Mouse (Mus musculus): Measurements from ENCODE around the gene Zbtb17. TPM values are rescaled to one million over a fixed set of nuclear protein-coding genes. Genes with fewer than 3 reads are reported as not detected.

Gene Zbtb17
- polyA plus RNA-seq (2014; fragmentation: Illumina TruSeq; extraction: RNeasy Lipid Tissue Mini Kit (QIAGEN cat#74804); ENCODE audit: low read depth, low replicate concordance), result 0.37 TPM

DNA sequence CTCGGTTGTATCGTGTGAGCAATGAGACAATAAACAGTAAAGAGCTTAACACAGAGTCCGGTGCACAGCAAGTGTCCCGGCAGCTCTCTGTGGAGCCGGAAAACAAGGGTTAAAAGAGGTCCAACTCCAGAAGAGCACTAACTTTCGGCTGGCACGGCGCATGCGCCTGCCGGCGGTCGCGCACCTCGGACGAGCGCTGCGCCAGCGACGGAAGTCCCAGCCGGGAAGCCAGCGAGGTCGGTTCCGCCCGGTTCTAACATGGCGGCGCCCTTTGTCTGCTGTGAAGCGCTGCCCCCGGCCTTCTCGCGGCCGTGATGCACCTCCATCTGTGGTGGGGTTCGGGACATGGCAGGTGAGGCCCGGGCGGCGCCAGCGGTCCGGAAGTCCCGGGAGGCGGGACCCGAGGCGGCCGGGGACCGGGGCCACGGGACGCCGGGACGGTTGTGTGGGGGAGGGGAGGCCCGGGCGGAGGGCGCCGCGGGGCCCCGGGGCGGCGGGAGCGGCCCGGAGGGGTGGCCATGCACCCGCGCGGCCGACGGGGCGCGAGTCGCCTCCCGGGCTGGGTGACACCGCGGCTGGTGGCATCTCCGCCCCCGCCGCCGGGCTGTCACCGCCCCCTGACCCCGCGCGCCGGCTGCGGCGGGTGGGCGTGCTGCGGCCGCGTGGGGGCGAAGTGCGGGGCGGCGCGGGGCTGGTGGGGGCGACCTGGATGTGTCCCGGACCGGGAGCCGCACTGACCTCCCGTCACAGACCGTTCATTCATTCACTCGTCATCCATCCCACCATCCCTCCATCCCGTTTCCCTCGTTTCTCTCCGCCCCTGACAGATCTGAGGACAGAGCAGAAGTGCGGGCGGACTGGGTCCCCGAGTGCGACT, at the start of gene Zbtb17:
Gene Zbtb17, plus strand, starts transcription at position 204 of the 877 bp plus-strand sequence.

DNA sequence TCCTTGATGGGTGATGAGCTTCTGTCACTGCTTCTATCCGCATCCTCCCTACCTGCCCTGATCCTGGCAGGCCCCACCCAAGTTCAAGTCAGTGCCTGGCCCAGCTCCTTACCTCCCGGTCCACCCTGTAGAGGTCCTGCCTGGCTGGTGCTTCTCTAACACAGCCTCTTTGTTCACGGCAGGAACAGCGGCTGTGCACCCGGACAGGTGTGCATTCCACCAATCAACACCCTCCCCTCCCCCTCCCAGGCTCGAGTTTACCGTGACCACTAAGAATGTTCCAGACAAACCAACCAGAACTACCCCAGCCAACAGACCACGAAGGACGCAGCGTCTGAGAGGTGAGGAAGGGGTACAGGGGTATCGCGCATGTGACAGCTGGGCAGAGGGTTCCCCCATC, 45.9 kb upstream of the Zbtb17 start, which contains the start of gene Clcnka:
Gene Clcnka, minus strand, starts transcription at position 180 of the 400 bp plus-strand sequence.

DNA sequence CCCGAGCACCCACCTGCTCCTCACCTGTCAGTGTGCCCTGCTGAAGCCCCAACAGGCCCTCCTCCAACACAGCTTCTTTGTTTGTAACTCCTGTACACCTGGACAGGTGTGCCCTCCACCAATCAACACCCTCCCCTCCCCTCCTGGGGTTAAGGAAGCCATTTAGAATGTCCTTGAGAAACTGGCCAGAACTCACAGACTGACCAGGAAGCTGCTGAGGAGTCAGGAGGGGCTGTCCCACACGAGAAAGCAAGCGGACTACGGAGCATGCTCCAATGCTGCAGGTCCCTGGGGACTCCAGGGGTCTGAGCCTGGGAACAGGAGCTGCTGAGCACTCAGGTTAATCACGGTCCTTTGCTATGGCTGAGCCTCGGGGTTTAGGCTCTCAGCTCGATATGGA, 28.5 kb upstream of the Zbtb17 start, which contains the start of gene Clcnkb:
Gene Clcnkb, minus strand, starts transcription at position 91 of the 400 bp plus-strand sequence.

DNA sequence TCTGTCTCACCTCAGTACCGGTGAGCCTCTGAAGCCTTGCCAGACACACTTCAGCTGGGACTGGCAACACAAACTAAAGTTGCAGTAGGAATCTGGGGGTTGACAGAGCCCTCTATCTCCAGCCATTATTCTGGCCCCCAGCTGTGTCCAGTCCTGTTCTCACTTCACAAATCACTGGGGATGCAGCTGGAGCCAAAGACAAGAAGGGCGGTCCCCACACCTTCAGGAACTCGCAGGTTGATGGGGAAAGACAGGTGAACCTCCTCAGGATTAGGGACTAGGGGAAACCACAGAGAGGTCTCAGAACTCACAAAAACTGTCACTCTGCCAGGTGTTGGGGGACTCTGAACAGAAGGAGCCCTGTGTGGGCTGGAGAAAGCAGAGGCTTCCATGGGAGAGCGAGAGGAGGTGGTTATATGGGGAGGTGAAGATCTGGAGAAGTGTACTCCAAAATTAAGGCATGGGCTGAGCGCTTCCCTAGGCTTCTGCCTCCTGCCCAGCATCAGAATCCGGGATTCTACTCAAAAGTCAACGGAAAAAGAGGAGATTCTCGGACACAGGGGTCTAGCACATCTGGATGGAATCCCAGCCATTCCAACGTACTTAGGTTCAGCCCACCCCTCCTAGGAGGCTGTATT, 24.1 kb upstream of the Zbtb17 start, which contains the start of gene Hspb7:
Gene Hspb7, plus strand, starts transcription at position 588 of the 638 bp plus-strand sequence.

DNA sequence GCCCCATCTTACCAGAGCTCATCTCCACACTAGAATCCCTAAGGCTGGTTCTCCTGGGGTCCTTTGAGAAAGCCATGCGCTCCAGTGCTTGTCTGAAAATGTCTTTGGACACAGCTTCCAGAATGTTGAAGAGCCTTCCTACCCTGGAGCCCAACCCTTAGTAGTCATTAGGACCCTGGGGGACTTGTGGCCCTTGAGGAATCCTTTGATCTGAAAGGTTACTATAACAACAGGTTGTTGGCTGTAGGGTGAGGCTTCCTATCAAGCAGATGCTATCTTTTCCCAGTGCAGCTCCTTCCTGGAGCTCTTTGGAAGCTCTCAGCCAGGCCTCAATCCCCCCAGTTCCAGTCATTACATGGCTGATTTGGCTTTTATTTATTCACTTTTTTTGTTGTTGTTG, 8.5 kb upstream of the Zbtb17 start, which contains the start of gene Srarp:
Gene Srarp, minus strand, starts transcription at position 132 of the 400 bp plus-strand sequence.

Other genes with a start within 250 kb of the Zbtb17 start
- not detected for gene Rsg1, start 230.7 kb upstream of the Zbtb17 start, polyA plus RNA-seq (2014; fragmentation: Illumina TruSeq; extraction: RNeasy Lipid Tissue Mini Kit (QIAGEN cat#74804); ENCODE audit: low read depth, low replicate concordance)
- gene Arhgef19, start 205.2 kb upstream of the Zbtb17 start, polyA plus RNA-seq (2014; fragmentation: Illumina TruSeq; extraction: RNeasy Lipid Tissue Mini Kit (QIAGEN cat#74804); ENCODE audit: low read depth, low replicate concordance), result 4.2 TPM
- gene Epha2, start 143.4 kb upstream of the Zbtb17 start, polyA plus RNA-seq (2014; fragmentation: Illumina TruSeq; extraction: RNeasy Lipid Tissue Mini Kit (QIAGEN cat#74804); ENCODE audit: low read depth, low replicate concordance), result 0.74 TPM
- gene Fam131c, start 76.4 kb upstream of the Zbtb17 start, polyA plus RNA-seq (2014; fragmentation: Illumina TruSeq; extraction: RNeasy Lipid Tissue Mini Kit (QIAGEN cat#74804); ENCODE audit: low read depth, low replicate concordance), result not detected
- not detected for gene Clcnka, start 45.9 kb upstream of the Zbtb17 start, polyA plus RNA-seq (2014; fragmentation: Illumina TruSeq; extraction: RNeasy Lipid Tissue Mini Kit (QIAGEN cat#74804); ENCODE audit: low read depth, low replicate concordance)
- not detected for gene Clcnkb, start 28.6 kb upstream of the Zbtb17 start, polyA plus RNA-seq (2014; fragmentation: Illumina TruSeq; extraction: RNeasy Lipid Tissue Mini Kit (QIAGEN cat#74804); ENCODE audit: low read depth, low replicate concordance)
- gene Hspb7, start 23.9 kb upstream of the Zbtb17 start, polyA plus RNA-seq (2014; fragmentation: Illumina TruSeq; extraction: RNeasy Lipid Tissue Mini Kit (QIAGEN cat#74804); ENCODE audit: low read depth, low replicate concordance), result not detected
- not detected for gene Srarp, start 8.5 kb upstream of the Zbtb17 start, polyA plus RNA-seq (2014; fragmentation: Illumina TruSeq; extraction: RNeasy Lipid Tissue Mini Kit (QIAGEN cat#74804); ENCODE audit: low read depth, low replicate concordance)
- gene Spen, start 93.9 kb downstream of the Zbtb17 start, polyA plus RNA-seq (2014; fragmentation: Illumina TruSeq; extraction: RNeasy Lipid Tissue Mini Kit (QIAGEN cat#74804); ENCODE audit: low read depth, low replicate concordance), result 1.6 TPM
- gene Fblim1, start 161.4 kb downstream of the Zbtb17 start, polyA plus RNA-seq (2014; fragmentation: Illumina TruSeq; extraction: RNeasy Lipid Tissue Mini Kit (QIAGEN cat#74804); ENCODE audit: low read depth, low replicate concordance), result 0.48 TPM
- gene Tmem82, start 174.0 kb downstream of the Zbtb17 start, polyA plus RNA-seq (2014; fragmentation: Illumina TruSeq; extraction: RNeasy Lipid Tissue Mini Kit (QIAGEN cat#74804); ENCODE audit: low read depth, low replicate concordance), result 1.1 TPM
- gene Slc25a34, start 179.2 kb downstream of the Zbtb17 start, polyA plus RNA-seq (2014; fragmentation: Illumina TruSeq; extraction: RNeasy Lipid Tissue Mini Kit (QIAGEN cat#74804); ENCODE audit: low read depth, low replicate concordance), result 0.42 TPM
- 0.69 TPM for gene Plekhm2, start 220.2 kb downstream of the Zbtb17 start, polyA plus RNA-seq (2014; fragmentation: Illumina TruSeq; extraction: RNeasy Lipid Tissue Mini Kit (QIAGEN cat#74804); ENCODE audit: low read depth, low replicate concordance)
- 5.0 TPM for gene Rsc1a1, start 240.9 kb downstream of the Zbtb17 start, polyA plus RNA-seq (2014; fragmentation: Illumina TruSeq; extraction: RNeasy Lipid Tissue Mini Kit (QIAGEN cat#74804); ENCODE audit: low read depth, low replicate concordance)

All from liver, adult 10 weeks (tissue).